Mouse (Mus musculus) right cerebral cortex, postnatal 4 days (tissue): ENCODE measurements around the gene Zdhhc14.

ENCODE experiments used
- DNase-seq: peaks from one replicate; pipeline ENCODE4 v3.0.0-alpha.2; 2022

Gene Zdhhc14

GRCm38 (mm10) chr17:5556568-5556967 is 64.2 kb downstream of the Zdhhc14 start:
- DNase-seq, result no peak

- DNase-seq, result no peak
Observed at GRCm38 (mm10) chr17:5560212-5560611, 67.9 kb downstream of the Zdhhc14 start.

GRCm38 (mm10) chr17:5563108-5563507 is 70.8 kb downstream of the Zdhhc14 start:
- no peak for DNase-seq

- no peak for DNase-seq
Observed at GRCm38 (mm10) chr17:5566006-5566405, 73.6 kb downstream of the Zdhhc14 start.

GRCm38 (mm10) chr17:5567943-5568342 is 75.6 kb downstream of the Zdhhc14 start:
- DNase-seq, result no peak

- no peak for DNase-seq
Observed at GRCm38 (mm10) chr17:5569131-5570030, 77.0 kb downstream of the Zdhhc14 start.

- no peak for DNase-seq
Observed at GRCm38 (mm10) chr17:5572096-5572730, 79.9 kb downstream of the Zdhhc14 start.

- DNase-seq, result no peak
Observed at GRCm38 (mm10) chr17:5572745-5573420, 80.5 kb downstream of the Zdhhc14 start.

- no peak for DNase-seq
Observed at GRCm38 (mm10) chr17:5574672-5575071, 82.3 kb downstream of the Zdhhc14 start.

- no peak for DNase-seq
Observed at GRCm38 (mm10) chr17:5575518-5575917, 83.2 kb downstream of the Zdhhc14 start.

GRCm38 (mm10) chr17:5582232-5582631 is 89.9 kb downstream of the Zdhhc14 start:
- DNase-seq, result no peak

- no peak for DNase-seq
Observed at GRCm38 (mm10) chr17:5582937-5583336, 90.6 kb downstream of the Zdhhc14 start.

GRCm38 (mm10) chr17:5583472-5584145 is 91.3 kb downstream of the Zdhhc14 start:
- DNase-seq, result no peak

GRCm38 (mm10) chr17:5591604-5592209 is 99.3 kb downstream of the Zdhhc14 start:
- no peak for DNase-seq

- DNase-seq, result no peak
Observed at GRCm38 (mm10) chr17:5593071-5593470, 100.7 kb downstream of the Zdhhc14 start.

GRCm38 (mm10) chr17:5595068-5595467 is 102.7 kb downstream of the Zdhhc14 start:
- no peak for DNase-seq

- no peak for DNase-seq
Observed at GRCm38 (mm10) chr17:5596490-5596889, 104.1 kb downstream of the Zdhhc14 start.

- DNase-seq, result no peak
Observed at GRCm38 (mm10) chr17:5598999-5599398, 106.6 kb downstream of the Zdhhc14 start.

GRCm38 (mm10) chr17:5600505-5601027 is 108.2 kb downstream of the Zdhhc14 start:
- DNase-seq, result no peak

GRCm38 (mm10) chr17:5601953-5602352 is 109.6 kb downstream of the Zdhhc14 start:
- DNase-seq, result no peak

GRCm38 (mm10) chr17:5606151-5606591 is 113.8 kb downstream of the Zdhhc14 start:
- no peak for DNase-seq

GRCm38 (mm10) chr17:5607352-5607751 is 115.0 kb downstream of the Zdhhc14 start:
- DNase-seq, result no peak
